Mouse (Mus musculus) lung, postnatal 36 days (tissue): ENCODE measurements at regions not wholly inside any gene's neighbourhood (a gene's known extent, or its start where the extent isn't known, plus 50 kb on each side); places are given as distances from the start of the nearest gene placed in this dataset.
"Not testable (repeated sequence)": the region's sequence is repeated elsewhere in the genome, so short reads cannot be mapped to it uniquely, and the experiment has no call there.

Experiments
- DNase-seq: peaks from one replicate; pipeline ENCODE4 v3.0.0; 2022; ENCODE audit warnings: mixed read lengths

DNA sequence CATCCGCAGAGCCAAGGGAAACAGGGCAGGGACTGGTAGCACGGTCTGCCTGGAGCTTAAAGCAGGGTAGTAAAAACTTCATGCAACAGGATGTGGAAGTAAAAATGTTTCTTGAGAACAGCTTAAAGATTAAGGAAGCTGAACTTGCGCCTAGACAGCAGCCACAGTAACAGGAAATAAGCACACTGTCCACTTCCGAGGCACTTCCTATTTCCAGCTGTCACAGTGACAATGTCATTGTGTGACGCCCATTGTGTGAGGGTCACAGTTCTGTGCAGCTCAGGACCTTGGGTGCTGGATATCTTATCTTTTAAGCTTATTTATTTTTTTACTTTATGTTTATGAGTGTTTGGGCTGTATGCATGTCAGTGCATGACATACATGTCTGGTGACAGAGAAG lies 147.7 kb upstream of the Ubl3 start:
- DNase-seq = no peak

DNA sequence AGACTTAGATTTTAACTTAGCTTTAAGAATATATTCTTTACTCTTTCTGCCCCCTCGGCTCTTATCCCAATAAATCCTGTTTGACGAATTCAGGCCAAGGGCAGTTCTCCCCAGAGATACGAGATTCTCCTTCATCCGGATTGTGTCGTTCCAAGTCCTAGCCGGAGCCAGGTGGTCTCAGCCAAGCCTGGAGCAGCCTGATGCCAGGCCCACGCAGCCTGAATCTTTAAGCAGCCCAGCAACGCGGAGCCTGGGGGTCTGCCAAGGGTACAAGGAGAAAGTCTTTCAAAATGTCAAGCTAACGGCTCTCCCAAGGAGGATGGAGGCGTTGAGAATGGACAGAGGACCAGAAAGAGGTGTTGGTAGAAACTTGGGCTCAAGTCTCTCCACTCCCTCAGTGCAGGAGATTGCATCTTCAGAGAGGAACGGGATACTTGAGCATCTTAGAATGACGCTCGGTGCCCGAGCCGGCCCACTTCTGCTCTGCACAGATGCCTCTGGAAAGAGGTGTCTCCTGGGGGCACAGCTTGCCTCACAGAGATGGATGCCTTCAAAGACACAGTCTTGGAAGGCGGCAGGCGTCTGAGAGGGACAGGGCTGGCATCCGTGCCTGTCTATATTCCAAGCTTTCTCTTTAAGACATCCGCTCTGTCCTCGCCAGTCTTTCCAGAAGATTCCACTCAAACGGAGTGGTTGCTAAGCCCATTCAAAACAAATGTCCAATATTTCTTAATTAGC lies 145.2 kb upstream of the Ubl3 start:
- DNase-seq = no peak

DNA sequence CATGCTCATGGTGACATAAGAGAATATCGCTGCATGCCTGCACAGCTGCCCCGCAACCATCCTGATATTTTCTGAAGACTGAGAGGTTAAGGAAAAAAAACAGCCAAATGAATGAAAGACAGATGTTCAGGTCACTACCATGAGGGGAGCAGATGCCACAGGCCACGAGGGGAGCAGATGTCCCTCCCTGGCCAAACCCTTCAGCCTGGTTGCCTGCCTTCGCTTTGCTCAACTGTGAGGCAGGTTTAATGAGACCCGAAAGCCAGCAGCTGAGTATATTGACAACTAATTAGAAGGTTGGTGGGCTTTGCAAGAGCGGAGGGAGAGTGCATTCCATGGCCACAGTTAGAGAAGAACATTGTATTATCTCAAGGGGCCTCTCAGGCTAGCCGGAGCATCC lies 141.8 kb upstream of the Ubl3 start:
- DNase-seq = no peak

DNA sequence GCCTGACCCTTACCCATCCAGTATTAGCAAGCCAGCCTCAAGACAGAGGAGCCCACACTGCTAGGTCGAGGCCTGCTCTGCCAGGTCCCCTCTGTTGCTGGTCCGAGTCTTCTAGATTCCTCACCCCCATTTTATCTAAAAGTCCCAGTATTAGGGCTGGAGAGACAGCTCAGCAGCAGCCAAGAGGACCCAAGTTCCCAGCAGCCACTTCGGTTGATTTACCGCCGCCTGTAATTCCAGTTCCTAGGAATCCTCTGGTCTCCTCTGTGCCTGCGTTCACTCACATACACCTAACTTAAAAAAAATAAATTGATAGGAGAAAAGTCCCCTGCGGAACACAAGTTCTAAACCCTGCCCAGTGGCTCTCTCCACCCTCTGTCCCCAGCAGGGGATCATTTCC lies 138.9 kb upstream of the Ubl3 start:
- DNase-seq = no peak

DNA sequence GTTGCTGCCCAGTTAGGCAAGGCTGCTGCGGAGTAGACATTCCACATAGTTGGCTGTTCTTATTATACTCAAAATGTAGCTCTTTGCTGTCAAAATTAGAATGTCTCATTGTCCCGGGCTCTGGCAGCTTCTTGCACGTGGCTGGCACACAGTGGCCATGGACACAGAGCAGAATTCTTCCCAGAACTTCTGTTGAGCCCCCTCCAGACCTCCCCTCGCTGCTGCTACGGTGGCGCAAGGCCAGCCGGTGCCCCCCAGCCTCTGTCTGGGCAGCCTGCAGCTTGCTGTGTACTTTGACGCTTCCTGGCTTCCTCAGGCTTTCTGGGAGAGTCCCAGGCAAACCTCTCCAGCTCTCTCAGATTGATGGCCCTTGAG lies 138.2 kb upstream of the Ubl3 start:
- no peak for DNase-seq

DNA sequence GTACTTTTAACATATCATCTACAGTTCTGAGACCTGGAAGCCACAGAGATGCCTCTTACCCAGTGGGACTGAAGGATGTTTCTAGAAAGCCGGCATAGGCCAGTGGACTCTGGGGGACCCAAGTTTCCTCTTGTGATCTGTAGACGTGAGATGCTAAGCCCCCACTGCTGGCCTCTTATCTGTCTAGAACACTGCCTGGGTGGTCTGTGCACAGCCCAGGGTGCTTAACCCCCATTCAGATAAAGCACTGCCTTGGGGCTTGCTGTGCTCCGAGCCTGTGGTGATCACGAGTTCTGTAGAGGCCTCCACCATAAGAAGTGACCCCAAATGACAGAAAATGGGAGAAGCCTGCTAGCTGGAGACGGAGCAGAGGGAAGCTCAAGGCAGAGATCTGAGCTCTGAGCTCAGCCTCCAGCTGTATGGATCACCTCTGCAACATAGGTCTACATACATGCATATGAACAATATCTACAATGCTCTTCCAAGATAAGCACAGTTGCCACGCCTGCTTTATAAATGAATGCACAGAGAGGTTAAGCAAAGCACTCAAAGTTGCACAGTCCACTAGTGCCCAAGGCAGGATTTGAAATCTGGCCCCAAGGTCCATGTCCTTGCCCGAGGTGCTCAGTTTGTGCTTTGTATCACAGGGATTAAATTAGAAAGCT lies 137.7 kb upstream of the Ubl3 start:
- no peak for DNase-seq

DNA sequence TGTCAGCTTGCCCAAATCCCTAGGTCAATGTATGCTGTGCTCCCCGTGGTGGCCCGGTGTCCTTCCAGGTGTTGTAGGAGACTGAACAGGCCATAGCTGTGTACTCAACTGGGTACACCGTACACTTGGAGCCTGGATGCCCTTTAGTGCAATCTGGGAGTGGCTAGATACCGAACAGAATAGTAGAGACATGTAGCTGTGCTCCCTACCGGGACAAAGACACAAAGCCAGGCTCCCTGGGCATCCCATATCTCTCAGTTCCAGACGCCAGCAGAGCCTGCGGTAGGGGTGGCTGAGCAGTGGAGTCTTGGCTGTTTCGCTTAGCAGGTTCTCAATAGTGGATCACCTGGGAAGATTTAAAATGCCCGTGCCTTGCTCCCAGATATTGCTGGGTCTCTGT lies 136.7 kb upstream of the Ubl3 start:
- DNase-seq = no peak

DNA sequence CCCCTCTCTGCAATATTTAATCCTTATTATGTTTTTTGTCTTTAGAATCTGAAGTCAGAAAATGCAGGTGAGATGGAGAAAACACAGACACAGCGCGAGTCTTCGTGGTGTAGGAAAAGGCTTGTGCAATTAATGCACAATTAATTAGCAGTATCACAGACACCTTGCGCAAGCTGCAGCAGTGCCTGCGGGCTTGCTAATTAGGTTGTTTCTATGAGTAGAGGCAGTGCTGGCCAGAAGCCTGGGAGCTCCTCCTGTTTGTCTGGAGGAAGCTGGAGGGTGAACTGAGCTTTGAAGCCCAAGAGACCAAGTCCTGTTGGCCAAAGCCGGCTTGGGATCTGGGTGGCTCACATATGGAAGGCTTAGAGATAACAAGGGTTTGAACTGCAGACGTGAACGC lies 135.9 kb upstream of the Ubl3 start:
- no peak for DNase-seq

DNA sequence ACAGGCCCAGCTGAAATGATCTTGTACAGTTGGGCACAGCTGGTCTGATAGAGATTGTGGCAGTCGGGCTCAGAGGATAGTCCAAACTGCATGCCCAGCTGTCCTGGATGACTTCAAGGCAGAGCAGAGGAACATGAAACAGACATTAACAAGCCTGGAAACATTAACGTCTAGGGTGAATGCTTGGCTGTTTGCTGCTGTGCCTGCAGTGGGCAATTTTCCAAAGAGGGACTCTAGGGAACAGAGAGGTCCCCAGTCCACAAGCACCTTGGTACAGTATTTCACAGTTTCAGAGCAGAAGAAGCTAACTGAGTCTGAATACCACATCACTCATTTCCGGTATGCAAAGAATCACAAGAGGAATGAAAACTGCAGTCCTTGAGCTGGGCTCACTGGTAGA lies 135.2 kb upstream of the Ubl3 start:
- no peak for DNase-seq

DNA sequence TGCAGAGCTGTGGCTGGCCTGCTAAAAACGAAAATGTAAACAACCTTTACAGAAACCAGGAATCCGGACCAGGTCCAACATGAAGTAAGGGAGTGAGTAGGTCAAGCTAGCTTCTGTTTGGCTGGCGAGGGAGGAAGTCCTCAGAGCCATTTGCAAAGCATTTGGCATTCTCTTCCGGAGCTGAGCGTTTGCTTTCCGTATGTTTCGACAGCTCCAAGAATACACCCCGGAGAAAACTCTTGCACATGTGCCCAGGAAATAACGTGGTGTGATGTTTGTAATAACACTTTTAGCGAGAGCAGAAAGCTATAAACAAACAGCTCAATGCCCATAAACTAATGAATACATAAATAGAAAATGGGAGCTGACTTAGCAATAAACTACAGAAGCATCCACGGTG lies 131.6 kb upstream of the Ubl3 start:
- DNase-seq = peak; percentile 44

DNA sequence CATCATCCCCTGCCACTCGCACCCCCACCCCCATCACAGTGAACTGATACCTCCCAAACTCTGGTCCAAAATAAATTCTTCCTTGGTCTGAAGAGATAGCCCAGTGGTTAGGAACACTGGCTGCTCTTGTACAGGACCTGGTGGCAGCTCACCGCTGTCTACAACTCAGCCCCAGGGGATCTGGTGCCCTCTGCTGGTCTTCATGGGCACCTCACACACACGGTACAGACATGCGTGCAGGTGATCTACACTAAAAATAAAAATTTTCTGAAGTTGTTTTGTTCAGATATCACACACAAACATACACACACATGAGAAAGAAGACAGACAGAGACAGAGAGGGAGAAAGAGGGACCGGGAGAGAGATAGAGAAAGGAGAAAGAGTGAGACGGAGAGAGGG lies 130.0 kb upstream of the Ubl3 start:
- no peak for DNase-seq

DNA sequence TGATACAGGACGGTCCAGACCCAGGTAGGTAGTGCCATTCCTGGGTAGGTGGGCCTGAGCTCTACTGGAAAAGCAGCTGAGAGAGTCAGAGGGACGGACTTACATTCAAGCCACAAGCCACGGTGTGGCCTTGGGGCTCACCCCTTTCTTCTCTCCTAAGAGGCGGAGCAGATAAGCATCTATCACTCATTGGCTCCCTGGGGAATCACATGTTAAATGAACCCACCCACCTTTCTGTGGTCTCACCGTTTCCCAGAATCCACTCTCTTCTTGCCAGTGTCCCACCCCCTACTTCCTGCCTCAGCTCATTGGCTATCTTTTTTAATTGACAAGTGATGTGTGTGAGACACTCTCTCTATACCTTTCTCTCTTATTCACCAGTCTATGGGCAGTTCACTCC lies 127.8 kb upstream of the Ubl3 start:
- no peak for DNase-seq

DNA sequence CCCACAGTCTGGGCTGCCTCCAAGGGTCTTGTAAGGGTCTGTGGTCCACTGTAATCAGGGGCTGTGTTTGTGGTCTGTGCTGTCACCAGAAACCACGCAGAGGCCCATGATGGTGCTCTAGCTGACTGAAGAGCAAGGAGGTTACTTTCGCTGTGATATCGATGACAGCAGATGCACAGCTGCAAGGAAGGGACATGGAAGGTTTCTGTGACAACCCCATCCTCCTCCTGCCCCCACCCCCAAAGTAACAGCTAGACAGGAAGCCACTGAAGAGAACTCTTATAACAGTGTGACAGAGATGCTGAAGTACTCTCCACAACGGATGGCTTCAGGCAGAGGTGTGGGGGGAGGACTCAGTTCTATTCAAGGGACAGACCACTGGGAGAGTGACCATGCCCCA lies 127.0 kb upstream of the Ubl3 start:
- no peak for DNase-seq

DNA sequence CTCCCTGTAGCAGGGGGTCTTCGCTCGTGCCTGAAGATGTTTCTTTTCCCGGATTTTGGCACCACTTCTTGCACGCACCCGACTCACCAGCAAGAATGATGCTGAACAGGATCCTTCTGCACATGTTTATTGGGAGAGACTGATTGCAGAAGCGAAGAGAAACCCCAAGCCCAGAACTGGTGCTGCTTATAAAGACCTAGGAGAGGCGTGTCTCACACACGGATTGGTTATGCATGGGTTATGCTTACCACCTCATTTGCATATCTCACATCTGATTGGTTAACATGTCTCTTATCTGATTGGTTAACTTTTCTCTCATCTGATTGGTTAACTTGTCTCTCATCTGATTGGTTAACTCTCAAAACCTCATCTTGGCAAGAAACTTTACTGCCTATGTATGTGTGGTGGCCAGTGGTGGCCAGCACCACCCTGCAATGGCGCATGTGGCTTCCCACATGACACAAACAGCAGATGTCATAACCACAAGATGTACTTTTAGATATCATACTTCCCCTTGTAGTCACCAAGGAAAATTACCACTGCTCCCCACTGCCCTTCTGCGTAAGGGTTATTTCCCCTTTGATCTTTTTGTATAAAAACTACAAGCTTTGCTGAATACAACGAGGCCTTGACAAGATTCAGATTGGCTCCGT lies 125.8 kb upstream of the Ubl3 start:
- DNase-seq = not testable (repeated sequence)

DNA sequence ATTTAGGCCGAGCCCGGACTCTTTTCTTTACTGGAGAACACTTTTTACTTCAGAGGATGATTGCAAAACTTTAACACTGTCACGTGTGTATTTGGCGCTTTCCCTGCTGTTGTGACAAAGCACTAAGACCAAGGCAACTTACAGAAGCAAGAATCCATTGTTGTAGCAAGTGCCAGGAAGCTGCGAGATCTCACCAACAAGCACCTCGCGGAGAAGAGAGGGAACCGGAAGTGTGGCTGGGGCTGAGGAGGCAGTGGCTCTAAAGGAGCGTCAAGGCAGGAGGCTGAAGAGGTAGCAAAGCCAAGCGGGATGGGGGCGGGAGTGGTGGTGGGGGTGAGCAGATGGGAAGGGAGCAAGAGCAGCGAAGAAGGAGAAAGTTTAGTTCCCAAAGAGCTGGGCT lies 121.7 kb upstream of the Ubl3 start:
- no peak for DNase-seq

DNA sequence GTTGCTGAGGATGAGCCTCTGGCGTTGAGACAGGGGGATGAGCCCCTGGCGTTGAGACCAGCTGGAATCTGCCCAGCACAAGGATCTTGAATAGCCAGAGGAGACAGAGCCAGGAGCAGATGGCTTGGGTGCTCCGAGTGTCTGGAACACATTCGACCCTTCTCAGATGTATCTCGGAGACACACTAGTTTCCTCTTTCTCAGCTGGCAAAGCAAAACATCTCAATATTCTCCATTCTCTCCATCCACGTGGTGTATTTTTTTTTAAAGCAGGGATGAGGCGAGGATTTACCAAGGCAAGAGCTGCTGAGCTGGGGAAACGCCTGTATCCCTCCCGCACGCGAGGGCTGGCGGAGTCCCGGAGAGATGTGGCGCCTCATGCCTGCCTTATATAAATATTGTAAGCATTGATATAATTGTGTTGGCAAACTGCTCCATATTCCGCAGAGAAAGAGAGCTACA lies 109.7 kb upstream of the Ubl3 start:
- DNase-seq = no peak

DNA sequence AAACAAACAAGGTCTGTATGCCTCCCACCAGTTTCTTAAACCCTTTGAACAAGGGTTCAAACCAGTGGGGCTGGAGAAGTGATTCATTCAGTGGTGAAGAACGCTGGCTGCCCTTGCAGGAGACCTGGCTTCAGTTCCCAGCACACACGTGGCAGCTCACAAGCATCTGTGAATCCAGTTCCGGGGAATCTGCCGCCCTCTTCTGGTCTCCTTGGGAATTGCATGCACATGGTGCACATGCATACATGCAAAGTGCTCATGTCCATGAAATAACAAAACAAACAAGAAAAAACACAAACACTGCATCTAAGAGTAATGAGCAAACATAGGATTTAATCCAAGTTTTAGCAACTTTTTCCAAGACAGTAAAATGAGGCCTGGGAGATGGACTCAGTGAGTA lies 108.5 kb upstream of the Ubl3 start:
- DNase-seq = no peak

DNA sequence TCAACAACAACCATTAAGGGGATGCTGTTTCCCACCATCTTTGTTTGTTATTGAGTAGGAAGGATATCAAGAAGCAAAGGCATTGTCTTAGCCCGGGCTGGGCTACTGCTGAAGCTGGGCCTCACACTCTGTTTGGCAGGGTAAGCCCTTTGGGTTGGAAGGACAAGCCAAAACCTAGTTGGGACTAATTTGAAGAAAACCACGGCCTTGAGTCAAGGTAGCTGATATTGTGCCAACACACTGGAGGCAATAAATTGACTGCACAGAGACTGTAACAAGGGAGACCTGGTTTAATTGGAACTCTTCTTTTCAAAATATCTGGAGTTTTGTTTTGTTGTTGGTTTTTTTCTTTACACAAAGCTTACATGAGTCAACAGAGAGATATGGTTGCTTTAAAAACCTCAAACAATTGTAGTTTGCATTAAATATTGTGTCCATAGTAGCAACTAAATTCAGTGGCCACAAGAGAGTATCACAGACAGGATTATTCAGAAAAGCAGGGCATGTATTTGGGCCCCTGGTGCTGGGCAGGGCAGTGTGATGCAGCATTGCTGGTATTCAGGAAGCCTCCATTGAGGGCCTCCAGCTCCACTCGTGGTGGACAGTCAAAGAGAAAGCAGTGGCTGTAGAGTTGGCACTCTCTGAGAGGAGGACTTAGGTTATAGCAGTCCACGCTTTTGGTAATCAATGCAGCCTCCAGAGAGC lies 105.5 kb upstream of the Ubl3 start:
- no peak for DNase-seq

DNA sequence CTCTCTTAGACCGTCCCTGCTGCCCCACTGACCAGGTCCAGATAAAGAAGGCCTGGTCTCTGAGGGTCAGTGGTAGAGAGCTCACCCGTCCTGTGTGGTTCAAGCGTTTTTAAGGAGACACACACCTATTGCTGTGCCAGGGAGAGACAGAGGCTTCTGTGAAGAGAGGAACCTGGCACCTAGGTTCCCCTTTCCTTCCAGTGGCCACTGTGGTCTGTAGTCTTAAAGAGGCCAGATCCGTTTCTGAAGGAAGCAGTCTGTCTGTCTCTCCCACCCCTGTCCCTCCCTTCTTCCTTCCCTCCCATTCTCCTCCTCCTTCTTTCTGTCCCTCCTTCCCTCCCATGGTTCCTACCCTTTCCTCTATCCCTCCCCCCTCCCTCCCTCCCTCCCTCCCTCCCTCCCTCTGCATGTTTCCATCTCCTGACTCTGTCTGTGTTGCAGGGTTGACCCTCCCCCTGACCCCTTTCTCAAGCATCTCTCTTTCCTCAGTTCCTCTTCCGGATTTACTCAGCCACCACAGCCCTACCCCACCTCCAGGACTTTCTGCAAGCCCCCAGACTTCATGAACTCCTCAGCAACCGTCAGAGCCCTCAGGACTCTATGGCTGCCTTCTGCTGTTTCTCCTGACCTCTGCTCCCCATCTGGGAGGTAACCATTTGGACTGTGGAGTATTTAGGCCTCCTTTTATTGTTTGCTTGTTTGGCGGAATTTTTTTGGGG lies 100.1 kb upstream of the Ubl3 start:
- DNase-seq = peak; percentile 18

DNA sequence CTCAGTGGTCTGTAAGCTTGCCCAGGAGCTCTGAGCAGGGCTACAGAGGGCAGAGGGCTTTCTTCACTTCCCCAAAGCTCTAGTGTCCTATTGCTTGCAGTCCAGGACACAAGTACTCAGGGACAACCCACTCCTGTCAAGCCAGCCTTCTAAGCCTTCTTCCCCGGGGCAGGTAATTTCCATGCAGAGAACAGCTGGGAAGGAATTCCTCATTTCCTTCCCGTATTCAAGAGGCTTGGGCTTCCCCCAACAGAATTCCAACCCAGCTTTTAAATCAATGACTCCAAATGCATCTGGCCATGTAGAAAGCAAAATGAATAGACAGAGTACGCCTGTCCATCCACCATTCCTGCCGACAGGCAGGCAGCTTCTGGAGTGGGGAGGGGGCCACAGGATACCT lies 99.1 kb upstream of the Ubl3 start:
- no peak for DNase-seq

DNA sequence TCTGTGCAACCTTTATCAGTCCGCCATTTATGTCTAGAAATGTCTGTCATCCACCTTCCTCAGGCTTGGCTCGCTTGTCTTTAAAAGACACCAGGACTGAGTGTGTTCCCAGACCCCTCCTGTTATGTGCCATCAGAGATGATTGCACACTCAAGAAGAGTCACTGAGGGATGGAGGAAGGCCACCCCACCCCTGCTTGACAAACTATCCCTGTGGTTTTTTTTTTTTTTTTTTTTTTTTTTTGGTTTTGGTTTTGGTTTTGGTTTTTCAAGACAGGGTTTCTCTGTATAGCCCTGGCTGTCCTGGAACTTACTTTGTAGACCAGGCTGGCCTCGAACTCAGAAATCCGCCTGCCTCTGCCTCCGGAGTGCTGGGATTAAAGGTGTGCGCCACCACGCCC lies 97.0 kb upstream of the Ubl3 start:
- not testable (repeated sequence) for DNase-seq

DNA sequence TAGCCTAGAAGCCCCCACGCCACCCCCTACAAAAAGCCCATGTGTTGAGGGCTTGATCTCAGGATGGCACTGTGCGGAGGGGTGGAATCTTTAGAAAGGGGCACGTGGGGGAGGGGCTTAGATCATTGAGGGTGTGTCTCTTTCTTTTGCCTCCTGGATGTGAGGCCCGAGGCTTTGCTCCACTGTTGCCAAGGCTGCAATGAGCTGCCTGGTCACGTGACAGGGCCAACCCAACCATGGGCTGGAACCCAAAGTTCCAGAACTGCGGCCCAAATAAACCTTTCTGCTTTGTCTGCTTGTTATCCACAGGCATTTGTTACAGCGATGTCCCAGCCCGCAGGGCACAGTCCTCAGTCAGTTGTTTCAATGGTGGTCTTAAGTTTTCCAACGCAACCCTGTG lies 96.5 kb upstream of the Ubl3 start:
- no peak for DNase-seq

DNA sequence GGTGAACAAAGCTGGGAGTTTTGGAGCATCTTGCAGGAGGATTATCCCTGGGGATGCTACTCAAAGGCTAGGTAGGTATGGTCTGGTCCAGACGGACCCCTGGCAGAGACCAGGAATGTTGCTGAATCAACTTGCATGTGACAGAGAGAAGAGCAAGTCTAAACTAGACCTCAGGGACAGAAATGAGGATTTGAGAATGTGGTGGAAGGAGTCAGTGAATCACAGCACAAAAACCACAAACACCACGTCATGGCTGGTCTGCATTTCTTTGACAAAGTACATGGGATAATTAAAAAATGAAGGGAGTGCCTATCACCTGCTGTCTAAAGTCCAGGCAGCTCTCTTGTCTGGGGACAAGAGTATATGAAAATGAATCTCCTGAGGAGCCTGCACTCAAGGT lies 95.1 kb upstream of the Ubl3 start:
- no peak for DNase-seq
